Mouse (Mus musculus): Measurements from ENCODE around the gene Tnfaip1.

- no peak for TF ChIP-seq CTCF (IDR thresholded peaks at IDR 0.05; ENCODE audit: extremely low read depth, insufficient read depth, insufficient read length, insufficient replicate concordance)
- no peak for TF ChIP-seq POLR2A (IDR thresholded peaks at IDR 0.05; ENCODE audit: low read depth, low read length)
These were observed 35.7 kb upstream of the Tnfaip1 start for GRCm38 (mm10) chr11:78571854-78572253.
